Comparison of ENCODE assay signal across 8 mouse cellular contexts in the genomic region with DNA sequence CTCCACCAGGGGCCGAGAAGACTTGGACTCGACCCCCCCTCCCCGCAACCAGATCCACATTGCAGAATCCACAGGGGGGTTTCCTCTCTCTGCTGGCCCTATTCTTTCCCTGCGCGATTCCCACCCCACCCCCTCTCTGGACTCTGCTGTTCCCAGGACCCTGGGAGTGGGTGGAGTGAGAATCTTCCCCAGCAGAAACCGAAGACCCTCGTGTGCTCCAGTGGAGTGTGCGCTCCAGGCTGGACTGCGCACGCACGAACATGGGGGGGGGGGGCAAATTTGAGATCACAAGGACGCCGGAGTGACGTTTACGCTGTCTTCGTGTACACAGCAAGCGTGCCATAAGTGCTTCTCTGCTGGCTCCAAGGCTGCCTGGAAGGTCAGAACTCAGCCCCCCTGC. TPM values are rescaled to one million over a fixed set of nuclear protein-coding genes. Genes with fewer than 3 reads are reported as not detected.
A peak's percentile ranks its signal among the peaks of the same experiment; 100 is the strongest.
DNase-seq lines count a peak whose midpoint lies in the region; ATAC-seq and TF ChIP-seq lines count a peak whose summit lies in the region.
"Had no signal": no experiment of that assay in that cellular context is flagged by ENCODE, and none has a peak within 500 bp of the region (broad histone marks: within the 10 kb centered on the region; RNA-seq: fewer than 3 reads in every experiment).

No protein-coding gene starts in this region.

- peak overlapping the region; percentile 37 for H3K4me3 ChIP-seq in lung, embryonic 14.5 days (ENCODE audit: low read depth, low read length)
- H3K4me3 ChIP-seq in forebrain, embryonic 10.5 days = peak overlapping the region; percentile 49
- peak overlapping the region; percentile 28; the same call in 1 of the 2 replicates for H3K4me3 ChIP-seq in limb, embryonic 11.5 days (ENCODE audit: low read depth, low read length)
- H3K4me3 ChIP-seq in stomach, embryonic 14.5 days (ENCODE audit: low read depth, low read length) = peak overlapping the region; percentile 25; the same call in 1 of the 2 replicates

- peaks cover 44% of the 10 kb centered on the region for H3K27me3 ChIP-seq in lung, embryonic 14.5 days (ENCODE audit: insufficient read depth, low read length)
- H3K27me3 ChIP-seq in forebrain, embryonic 10.5 days (ENCODE audit: poor library complexity, severe bottlenecking) = peaks cover 100% of the 10 kb centered on the region
- peaks cover 39% of the 10 kb centered on the region for H3K27me3 ChIP-seq in limb, embryonic 11.5 days (ENCODE audit: control insufficient read depth, insufficient read depth, low read length)
- peaks cover 8% of the 10 kb centered on the region; the same call in 1 of the 2 replicates for H3K27me3 ChIP-seq in stomach, embryonic 14.5 days (ENCODE audit: control insufficient read depth, insufficient read depth, low read length)

- H3K9me3 ChIP-seq in lung, embryonic 14.5 days (ENCODE audit: low read depth, low read length) = no peaks in the 10 kb centered on the region
- H3K9me3 ChIP-seq in forebrain, embryonic 10.5 days = no peaks in the 10 kb centered on the region
- H3K9me3 ChIP-seq in limb, embryonic 11.5 days (ENCODE audit: control insufficient read depth, low read length) = no peaks in the 10 kb centered on the region
- no peaks in the 10 kb centered on the region for H3K9me3 ChIP-seq in stomach, embryonic 14.5 days (ENCODE audit: control insufficient read depth, low read depth, low read length)

- H3K4me1 ChIP-seq in lung, embryonic 14.5 days (ENCODE audit: insufficient read depth) = peaks cover 67% of the 10 kb centered on the region
- peaks cover 98% of the 10 kb centered on the region for H3K4me1 ChIP-seq in forebrain, embryonic 10.5 days
- H3K4me1 ChIP-seq in limb, embryonic 11.5 days (ENCODE audit: control insufficient read depth, insufficient read depth, low read length) = peaks cover 85% of the 10 kb centered on the region
- H3K4me1 ChIP-seq in stomach, embryonic 14.5 days (ENCODE audit: control insufficient read depth, insufficient read depth, low read length) = peaks cover 78% of the 10 kb centered on the region

- ATAC-seq in lung, embryonic 14.5 days (ENCODE audit: insufficient read depth) = no peak
- ATAC-seq in limb, embryonic 11.5 days (ENCODE audit: insufficient number of reproducible peaks, low FRiP score, low TSS enrichment, low read depth) = no peak
- ATAC-seq in stomach, embryonic 14.5 days (ENCODE audit: insufficient number of reproducible peaks, insufficient read depth, low FRiP score, low read depth) = no peak

- H3K9ac ChIP-seq in lung, embryonic 14.5 days = peak overlapping the region; percentile 46; the same call in 1 of the 2 replicates
- H3K9ac ChIP-seq in limb, embryonic 11.5 days (ENCODE audit: low read length) = no peak overlapping the region; the same call in 1 of the 2 replicates
- no peak overlapping the region for H3K9ac ChIP-seq in stomach, embryonic 14.5 days (replicated peaks; ENCODE audit: low read depth, low read length)

- TF ChIP-seq CTCF in lung, embryonic 14.5 days (IDR thresholded peaks at IDR 0.05; ENCODE audit: low read depth) = no peak

- H3K27ac ChIP-seq in lung, embryonic 14.5 days (ENCODE audit: low read depth) = peak overlapping the region; percentile 77; the same call in 1 of the 2 replicates
- peak overlapping the region; percentile 81 for H3K27ac ChIP-seq in forebrain, embryonic 10.5 days
- H3K27ac ChIP-seq in limb, embryonic 11.5 days (replicated peaks; ENCODE audit: low read depth, low read length) = peak overlapping the region; percentile 79; the same call in 1 of the 2 replicates
- H3K27ac ChIP-seq in stomach, embryonic 14.5 days (ENCODE audit: low read length) = no peak overlapping the region

- WGBS in lung, embryonic 14.5 days = 6% methylated on average over 17 of the region's 17 CpGs
- 5% methylated on average over 17 of the region's 17 CpGs for WGBS in forebrain, embryonic 10.5 days
- WGBS in limb, embryonic 11.5 days = 4% methylated on average over 17 of the region's 17 CpGs
- WGBS in stomach, embryonic 14.5 days = 5% methylated on average over 17 of the region's 17 CpGs

- peak overlapping the region; percentile 73 for H3K4me2 ChIP-seq in lung, embryonic 14.5 days
- H3K4me2 ChIP-seq in limb, embryonic 11.5 days (ENCODE audit: low read depth, severe bottlenecking) = peak overlapping the region; percentile 62
- H3K4me2 ChIP-seq in stomach, embryonic 14.5 days (replicated peaks; ENCODE audit: low read depth, low read length) = peak overlapping the region; percentile 73

- no peak for DNase-seq in lung, embryonic 14.5 days
- no peak for DNase-seq in lung, adult 18-20 months
- no peak for DNase-seq in forebrain, embryonic 10.5 days (ENCODE audit: extremely low spot score, low spot score)
- DNase-seq in limb, embryonic 11.5 days (ENCODE audit: low spot score) = no peak
- DNase-seq in T-cell, adult 2 months (ENCODE audit: low spot score) = no peak
- DNase-seq in left cerebral cortex, adult 11 months (ENCODE audit: low spot score) = no peak
- DNase-seq: left cerebral cortex, postnatal 4 days had no signal

- no peaks in the 10 kb centered on the region for H3K36me3 ChIP-seq in lung, embryonic 14.5 days (ENCODE audit: insufficient read depth)
- no peaks in the 10 kb centered on the region for H3K36me3 ChIP-seq in forebrain, embryonic 10.5 days (replicated peaks)
- no peaks in the 10 kb centered on the region for H3K36me3 ChIP-seq in limb, embryonic 11.5 days (ENCODE audit: control insufficient read depth, insufficient read depth, low read length)
- H3K36me3 ChIP-seq in stomach, embryonic 14.5 days (ENCODE audit: control insufficient read depth, insufficient read depth, low read length) = no peaks in the 10 kb centered on the region

RNA-seq across cellular contexts. Expression of gene Gadd45b, which starts 5.8 kb away (rescaled TPM):
- polyA plus RNA-seq in lung, embryonic 14.5 days (2014; fragmentation: Nextera tagmentation; extraction: Ambion mirVana) = 18.3 and 24.6 TPM in 2 replicates
- 5.9 and 6.3 TPM in 2 replicates for polyA plus RNA-seq in forebrain, embryonic 10.5 days (2016; fragmentation: Nextera tagmentation; extraction: Ambion mirVana)
- 10.9 and 12.3 TPM in 2 replicates for polyA plus RNA-seq in limb, embryonic 11.5 days (2014; fragmentation: Nextera tagmentation; extraction: Ambion mirVana)
- 16.1 and 20.7 TPM in 2 replicates for polyA plus RNA-seq in stomach, embryonic 14.5 days (2014; fragmentation: Nextera tagmentation; extraction: Ambion mirVana)

RNA-seq across cellular contexts. Expression of gene Lmnb2, which starts 17.7 kb away (rescaled TPM):
- polyA plus RNA-seq in lung, embryonic 14.5 days (2014; fragmentation: Nextera tagmentation; extraction: Ambion mirVana) = 22.9 and 24.4 TPM in 2 replicates
- polyA plus RNA-seq in forebrain, embryonic 10.5 days (2016; fragmentation: Nextera tagmentation; extraction: Ambion mirVana) = 85.6 and 89.5 TPM in 2 replicates
- polyA plus RNA-seq in limb, embryonic 11.5 days (2014; fragmentation: Nextera tagmentation; extraction: Ambion mirVana) = 23.3 and 26.7 TPM in 2 replicates
- 12.1 and 14.6 TPM in 2 replicates for polyA plus RNA-seq in stomach, embryonic 14.5 days (2014; fragmentation: Nextera tagmentation; extraction: Ambion mirVana)

RNA-seq across cellular contexts. Expression of gene Timm13, which starts 34.9 kb away (rescaled TPM):
- polyA plus RNA-seq in lung, embryonic 14.5 days (2014; fragmentation: Nextera tagmentation; extraction: Ambion mirVana) = 315 and 321 TPM in 2 replicates
- 395 and 401 TPM in 2 replicates for polyA plus RNA-seq in forebrain, embryonic 10.5 days (2016; fragmentation: Nextera tagmentation; extraction: Ambion mirVana)
- polyA plus RNA-seq in limb, embryonic 11.5 days (2014; fragmentation: Nextera tagmentation; extraction: Ambion mirVana) = 336 and 355 TPM in 2 replicates
- 340 and 345 TPM in 2 replicates for polyA plus RNA-seq in stomach, embryonic 14.5 days (2014; fragmentation: Nextera tagmentation; extraction: Ambion mirVana)
